Mouse (Mus musculus): ENCODE measurements around the gene Ccnyl1. TPM values are rescaled to one million over a fixed set of nuclear protein-coding genes. Genes with fewer than 3 reads are reported as not detected.

The Ccnyl1 gene
- total RNA-seq, 1 experiment from 2014 or later, result 24.0 TPM

DNA sequence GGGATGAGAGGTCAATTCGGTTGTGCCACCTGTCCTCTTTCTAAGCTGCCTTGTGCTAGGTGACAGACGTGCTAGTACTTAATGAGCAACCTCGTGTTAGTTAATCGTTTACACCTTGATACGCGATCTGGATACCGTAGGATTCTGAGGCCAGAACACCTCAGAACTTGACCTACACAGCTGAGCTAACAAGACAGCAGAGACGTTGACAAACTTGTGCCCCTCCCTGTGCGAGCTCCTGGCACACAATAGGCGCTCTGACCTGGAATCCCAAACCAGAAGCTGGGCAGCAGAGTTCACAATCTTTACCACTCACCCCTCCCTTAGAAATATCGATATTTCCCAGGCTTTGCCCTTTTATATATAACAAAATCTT lies 47.9 kb downstream of the Ccnyl1 start:
- DNase-seq, result peak; percentile 50

DNA sequence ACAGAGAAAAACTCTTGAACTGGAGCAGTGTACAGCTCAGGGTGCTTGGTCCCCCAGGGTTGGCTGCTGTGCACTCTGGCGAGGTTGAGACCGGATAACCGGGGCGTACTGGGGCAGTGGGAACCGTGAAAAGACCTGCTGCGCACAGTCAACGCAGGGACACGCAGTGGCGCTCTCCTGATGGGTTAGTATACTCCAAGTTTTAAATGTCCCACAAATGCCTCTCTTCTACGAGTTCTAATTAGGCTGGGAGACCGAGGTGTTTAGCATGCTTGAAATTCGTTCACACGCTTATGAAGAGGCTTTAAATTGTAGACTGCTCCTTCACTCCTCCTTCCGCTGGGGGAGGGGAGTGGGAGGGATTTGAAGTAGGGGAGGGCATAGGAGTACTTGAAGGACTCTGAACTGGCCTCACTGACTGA lies 48.4 kb downstream of the Ccnyl1 start:
- DNase-seq, result peak; percentile 81

DNA sequence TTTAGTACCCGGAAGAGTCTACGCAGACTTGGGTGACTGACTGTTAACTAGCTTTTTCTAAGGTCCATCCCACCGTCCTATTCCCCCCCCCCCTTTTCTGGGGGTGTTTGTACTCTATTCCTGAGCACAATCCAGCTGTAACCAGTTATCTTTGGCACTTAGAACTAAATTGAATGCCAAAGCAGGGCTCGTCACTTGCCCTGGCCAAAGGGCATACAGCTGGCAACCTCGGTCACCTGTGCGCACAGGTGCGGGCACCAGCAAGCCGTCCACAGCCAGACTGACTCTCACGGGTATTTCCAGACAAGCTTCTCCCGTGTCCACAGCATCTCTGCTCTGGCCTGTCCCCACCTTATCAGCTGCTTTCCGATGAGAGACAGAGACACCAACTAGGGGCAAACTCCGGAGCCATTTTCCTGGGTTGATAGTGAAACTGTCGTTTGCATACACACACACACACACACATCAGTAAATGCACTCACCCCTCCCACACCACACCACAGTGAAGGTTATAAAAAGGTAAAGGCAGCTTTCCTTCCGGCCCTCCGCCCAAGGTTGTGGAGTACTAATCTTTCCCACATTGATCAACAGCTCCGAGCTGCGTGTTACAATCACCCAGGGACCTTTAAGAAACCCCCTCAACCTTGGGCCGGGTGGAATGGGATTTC lies 52.6 kb downstream of the Ccnyl1 start:
- DNase-seq, result no peak

DNA sequence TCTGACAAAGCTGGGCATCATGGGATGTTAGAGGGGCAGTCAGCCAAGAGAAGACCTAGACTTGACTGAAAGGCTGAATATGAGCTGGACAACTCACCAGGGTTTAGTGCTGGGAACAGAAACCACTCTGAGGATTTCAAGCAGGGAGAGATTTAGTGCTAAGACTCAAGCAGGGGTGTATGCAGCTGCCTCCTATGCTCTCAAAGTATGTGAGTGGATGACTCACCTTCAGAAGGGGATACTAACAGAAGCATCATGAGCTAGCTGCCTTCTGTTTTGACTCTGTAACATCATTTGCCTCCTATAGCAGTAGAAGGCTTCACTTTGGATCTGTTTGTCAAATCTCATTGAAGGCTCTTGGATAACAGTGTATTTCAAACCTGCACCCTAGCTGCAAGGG lies 54.4 kb downstream of the Ccnyl1 start:
- no peak for DNase-seq

DNA sequence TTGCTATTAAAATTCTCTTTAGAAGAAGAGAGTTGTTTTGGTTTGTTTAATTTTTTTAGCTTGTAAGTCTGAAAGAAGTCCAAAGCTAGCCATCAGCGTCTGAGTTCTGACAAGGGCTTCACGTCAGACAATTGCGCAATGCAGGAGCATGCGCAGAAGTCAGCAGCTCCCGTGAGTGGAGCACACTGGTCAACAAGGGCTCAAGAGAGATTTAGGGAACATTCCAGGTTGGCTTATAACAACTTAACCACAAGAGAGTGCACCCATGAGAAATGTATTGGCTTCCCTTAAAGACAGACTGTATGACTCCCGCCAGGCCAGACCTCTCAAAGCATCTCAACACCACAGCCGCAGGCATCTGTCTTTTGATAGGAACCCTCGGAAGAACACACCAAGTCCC lies 62.9 kb downstream of the Ccnyl1 start:
- DNase-seq, result peak; percentile 59

DNA sequence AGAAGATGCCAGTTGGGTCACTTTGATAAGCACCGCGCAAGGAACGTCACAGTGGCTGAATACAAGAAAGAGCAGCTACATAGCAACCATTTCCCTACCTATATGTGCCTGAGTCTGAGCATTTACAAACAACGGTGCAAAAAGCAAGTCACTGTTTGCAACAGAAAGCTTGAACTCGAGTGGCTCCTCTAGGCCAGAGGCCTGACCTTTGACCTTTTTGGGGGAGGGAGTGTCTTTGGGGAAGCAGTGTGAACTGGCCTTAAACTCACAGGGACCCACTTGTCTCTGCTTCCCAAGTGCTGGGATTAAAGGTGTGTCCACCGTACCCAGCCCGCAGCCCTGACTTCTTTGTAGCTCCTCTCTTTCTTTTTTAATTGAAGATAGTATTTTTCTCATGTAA lies 63.4 kb downstream of the Ccnyl1 start:
- DNase-seq, result no peak

DNA sequence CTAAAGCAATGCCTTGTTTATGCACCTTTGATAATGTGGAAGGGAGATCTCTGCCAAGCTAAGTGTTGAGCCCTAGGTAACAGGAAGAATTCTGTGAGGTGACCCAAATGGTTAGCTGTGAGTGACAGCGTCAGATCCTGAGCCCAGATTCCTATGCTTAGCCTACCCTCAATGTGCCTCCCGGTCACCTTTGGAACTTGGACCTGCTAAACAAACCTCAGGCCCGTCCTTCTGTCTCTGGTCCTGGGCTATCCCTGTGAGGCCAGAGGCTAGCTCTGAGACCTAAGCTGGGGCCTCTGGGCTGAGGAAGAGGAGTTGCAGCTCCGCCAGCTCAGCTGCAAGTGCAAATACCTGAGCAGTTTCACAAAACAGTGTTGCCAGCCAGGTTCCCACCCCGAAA lies 64.4 kb downstream of the Ccnyl1 start:
- no peak for DNase-seq

DNA sequence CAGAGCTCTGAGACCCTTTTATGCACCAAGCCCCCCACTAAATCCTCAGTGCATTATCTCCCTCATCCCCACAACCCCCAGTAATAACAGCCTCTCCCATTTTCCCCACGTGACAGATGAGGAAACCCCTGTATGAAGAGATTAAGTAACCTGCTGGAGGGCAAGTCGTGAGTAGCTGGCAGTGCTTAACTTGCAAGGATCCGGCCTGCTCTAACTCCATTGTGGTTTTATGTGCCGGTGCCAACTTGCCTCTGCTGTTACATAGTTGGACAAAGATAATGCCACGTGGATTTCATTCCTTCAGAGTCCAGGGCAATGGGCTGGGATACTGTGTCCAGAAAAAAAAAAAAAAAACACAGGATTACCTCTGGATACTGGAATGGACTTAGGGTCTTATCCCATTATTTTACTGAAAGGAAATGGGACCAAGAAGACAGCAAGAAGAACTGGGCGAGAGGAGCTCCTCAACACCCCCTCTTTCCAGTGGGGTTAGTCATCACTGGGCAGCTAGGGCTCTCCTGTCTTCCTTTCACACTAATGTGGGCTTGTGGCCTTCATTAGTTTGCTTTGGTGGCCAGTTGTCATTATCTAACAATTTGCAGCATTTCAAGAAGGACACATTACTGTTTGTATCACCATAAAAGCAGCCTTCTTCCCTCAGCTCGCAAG lies 65.8 kb downstream of the Ccnyl1 start:
- DNase-seq, result no peak

DNA sequence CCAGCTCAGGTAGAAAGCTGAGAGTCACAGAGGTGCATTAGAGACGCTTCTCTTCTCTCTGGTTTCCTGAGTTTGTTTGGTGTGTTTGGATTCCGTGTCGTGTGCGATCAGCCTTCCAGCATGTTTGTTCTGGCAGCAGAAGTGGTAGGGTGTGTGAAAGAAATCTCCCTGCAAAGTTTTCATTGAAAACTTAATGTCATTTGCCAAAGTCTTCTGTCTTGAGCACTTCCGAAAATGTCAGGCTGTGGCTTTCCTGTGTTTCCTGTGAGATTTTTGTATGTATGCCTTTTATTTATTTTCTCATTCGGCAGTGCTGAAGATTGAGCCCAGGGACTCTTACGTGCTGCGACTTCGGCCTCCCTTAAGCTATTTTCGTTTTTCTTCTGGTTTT lies 66.4 kb downstream of the Ccnyl1 start:
- no peak for DNase-seq

DNA sequence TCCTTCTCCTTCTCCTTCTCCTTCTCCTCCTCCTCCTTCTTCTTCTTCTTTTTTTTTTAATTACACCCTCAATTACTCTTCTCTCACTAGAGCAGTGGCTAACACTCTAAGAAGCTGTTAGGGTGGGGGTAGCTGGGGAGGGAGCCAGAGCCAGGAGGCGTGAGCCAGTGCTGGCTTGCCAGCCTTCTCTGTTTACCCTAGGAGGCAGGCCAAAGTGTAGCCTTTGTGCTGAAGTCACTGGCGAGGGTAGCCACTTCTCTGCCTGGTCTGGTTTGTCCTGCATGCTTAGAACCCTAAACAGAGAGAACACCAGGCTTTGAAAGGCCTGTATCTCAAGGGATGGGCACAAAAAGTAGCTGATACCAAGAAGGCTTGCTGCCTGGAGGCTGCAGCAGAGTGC lies 67.0 kb downstream of the Ccnyl1 start:
- peak; percentile 22 for DNase-seq

DNA sequence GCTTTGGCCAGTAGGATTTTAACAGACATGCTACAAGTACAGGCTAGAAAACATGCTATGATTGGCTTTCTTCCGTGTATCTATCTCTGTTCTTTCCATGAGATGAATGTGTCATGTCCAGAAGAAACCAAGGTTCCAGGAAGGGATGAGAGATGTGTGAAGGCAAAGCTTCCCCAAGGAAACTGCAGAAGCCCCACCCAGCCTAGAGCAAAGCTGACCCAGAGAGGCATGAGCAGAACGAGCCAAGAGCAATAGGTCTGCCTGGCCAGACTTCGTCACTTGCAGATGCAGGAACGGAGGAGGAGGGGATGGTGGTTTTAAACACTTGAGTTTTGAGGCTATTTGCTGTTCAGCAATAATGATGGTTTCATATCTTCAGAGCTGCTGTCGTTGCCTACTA lies 67.5 kb downstream of the Ccnyl1 start:
- DNase-seq, result no peak

DNA sequence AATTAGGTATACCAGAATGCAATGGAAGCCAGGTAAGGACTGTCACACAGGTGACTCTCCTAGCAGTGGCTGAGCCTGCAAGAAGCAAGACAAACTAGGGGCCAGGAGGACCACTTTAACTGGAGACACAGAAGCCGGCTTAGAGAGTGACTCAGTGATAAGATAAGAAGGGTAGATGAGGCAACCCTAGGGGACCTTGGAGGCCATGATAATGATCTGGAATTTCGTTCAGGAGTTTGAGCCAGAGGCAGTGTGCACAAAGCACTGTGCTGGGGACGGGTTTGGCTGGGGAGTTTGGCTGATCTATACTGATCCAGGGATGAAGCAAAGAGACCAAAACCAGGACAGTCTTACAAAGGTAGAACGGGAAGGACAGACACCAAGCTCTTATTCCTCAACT lies 71.4 kb downstream of the Ccnyl1 start:
- DNase-seq, result peak; percentile 39

DNA sequence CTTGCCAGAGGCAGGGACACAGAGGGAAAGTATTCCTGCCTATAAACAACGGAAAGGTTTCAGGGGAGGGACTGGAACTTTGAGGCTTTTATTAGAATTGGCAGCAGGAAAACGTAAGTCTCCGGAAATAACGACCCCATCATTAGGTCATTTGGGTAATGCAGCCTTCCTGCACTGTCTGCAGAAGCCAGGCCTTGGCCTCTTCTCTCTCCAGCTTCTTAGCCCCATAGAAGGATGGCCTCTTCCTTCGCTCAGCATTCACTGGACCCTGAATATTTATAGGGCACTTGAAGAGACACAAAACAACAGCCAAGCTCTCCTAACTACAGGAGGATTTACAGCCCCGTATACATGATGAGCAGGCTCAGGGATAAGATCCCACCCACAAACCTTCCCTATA lies 79.9 kb downstream of the Ccnyl1 start:
- DNase-seq, result no peak

DNA sequence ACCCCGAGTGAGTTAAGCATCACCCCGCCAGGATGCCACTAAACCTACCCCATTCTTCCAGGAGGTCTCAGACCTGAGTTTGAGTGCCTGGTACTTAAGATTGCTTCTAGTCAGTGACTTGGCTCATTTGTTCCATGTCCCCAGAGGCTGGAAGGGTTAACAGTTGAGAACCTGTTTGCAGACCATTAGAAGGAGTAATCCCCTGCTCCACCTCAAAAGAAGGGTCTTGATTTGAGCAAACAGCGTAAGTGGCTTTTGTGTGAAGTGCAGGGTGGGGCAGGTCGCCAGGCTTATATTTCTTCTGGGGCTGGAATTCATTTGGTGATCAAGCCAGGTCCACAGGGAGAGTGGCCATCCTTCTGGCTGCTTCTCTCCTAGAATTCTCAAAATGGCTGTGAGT lies 83.0 kb downstream of the Ccnyl1 start:
- DNase-seq, result no peak

Other genes starting within 250 kb of the Ccnyl1 start
- gene Creb1, start 157.8 kb upstream of the Ccnyl1 start, total RNA-seq (2021), result 42.1 and 47.9 TPM in 2 replicates
- 8.5 and 10.6 TPM in 2 replicates for gene Mettl21a, start 73.2 kb upstream of the Ccnyl1 start, total RNA-seq (2021)
- 12.8 and 14.4 TPM in 2 replicates for gene Fzd5, start 47.3 kb downstream of the Ccnyl1 start, total RNA-seq (2021)